Mouse (Mus musculus) megakaryocyte, embryonic 14.5 days (primary cell): ENCODE measurements around the gene Gclc.

ENCODE experiments used
- FLI1 ChIP-seq: IDR thresholded peaks from 2 replicates; pipeline ENCODE4 v1.6.1; 2012; ENCODE audit warnings: low read length, inconsistent platforms, mixed read lengths
- GATA1 ChIP-seq: IDR thresholded peaks from 3 replicates; pipeline ENCODE4 v1.6.1; 2012; ENCODE audit warnings: mixed read lengths, low read length, inconsistent platforms, borderline replicate concordance

GRCm38 (mm10) chr9:77737298-77738041, 16.9 kb upstream of the Gclc start:
- TF ChIP-seq FLI1 (no peak), GATA1 (no peak)
